Mouse (Mus musculus) liver, embryonic 14.5 days (tissue): ENCODE measurements around the gene Lsm2.
"Not testable (repeated sequence)": the region's sequence is repeated elsewhere in the genome, so short reads cannot be mapped to it uniquely, and the experiment has no call there.

ENCODE experiments used
- CTCF ChIP-seq: IDR thresholded peaks from 2 replicates; pipeline ENCODE4 v1.5.1; 2016; ENCODE audit warnings: antibody characterized with exemption, low read depth, control low read depth
- EP300 ChIP-seq: IDR thresholded peaks from 2 replicates; pipeline ENCODE4 v1.6.1; 2016; ENCODE audit warnings: antibody characterized with exemption, low read depth

DNA sequence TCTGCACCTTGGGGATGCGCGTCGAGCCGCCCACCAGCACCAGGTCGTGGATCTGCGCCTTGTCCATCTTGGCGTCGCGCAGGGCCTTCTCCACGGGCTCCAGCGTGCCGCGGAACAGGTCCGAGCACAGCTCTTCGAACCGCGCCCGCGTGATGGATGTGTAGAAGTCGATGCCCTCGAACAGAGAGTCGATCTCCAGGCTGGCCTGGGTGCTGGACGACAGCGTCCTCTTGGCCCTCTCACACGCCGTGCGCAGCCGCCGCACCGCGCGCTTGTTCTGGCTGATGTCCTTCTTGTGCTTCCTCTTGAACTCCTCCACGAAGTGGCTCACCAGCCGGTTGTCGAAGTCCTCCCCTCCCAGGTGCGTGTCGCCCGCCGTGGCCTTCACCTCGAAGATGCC, 23.7 kb upstream of the Lsm2 start:
- TF ChIP-seq CTCF, EP300: not testable (repeated sequence)
